Mouse (Mus musculus): ENCODE results near the gene Ebf1.

- TF ChIP-seq CTCF (IDR thresholded peaks at IDR 0.05; ENCODE audit: low read depth, low read length) (no peak), EP300 (IDR thresholded peaks at IDR 0.05; ENCODE audit: insufficient read depth, low read depth, low read length) (no peak)
Observed at GRCm38 (mm10) chr11:44897140-44897665, 280.1 kb downstream of the Ebf1 start.
